Mouse (Mus musculus): ENCODE measurements around the gene Zfp185. TPM values are rescaled to one million over a fixed set of nuclear protein-coding genes. Genes with fewer than 3 reads are reported as not detected.

The Zfp185 gene
- total RNA-seq (2021) = 1 to 10 TPM in 1 of 2 experiments, under 1 TPM in 1; 0.83 to 1.6 TPM
- long read RNA-seq, experiment 1 = 0 reads
- long read RNA-seq, experiment 2, partial matches to known transcripts = 0 of 1 reads
- long read RNA-seq, experiment 2, other reads (novel, unspliced or antisense) = 1 of 1 reads

GRCm38 (mm10) chrX:72986841-72987519 lies at the start of gene Zfp185:
Gene Zfp185, plus strand, starts transcription at chrX:72987339.
- no peak for DNase-seq (ENCODE audit: low spot score in 2 of 2)

- no peak for DNase-seq (ENCODE audit: low spot score in 2 of 2)
Measured at GRCm38 (mm10) chrX:72953464-72953863, 33.7 kb upstream of the Zfp185 start.

GRCm38 (mm10) chrX:72956486-72956885 lies 30.7 kb upstream of the Zfp185 start:
- DNase-seq (ENCODE audit: low spot score in 2 of 2) = no peak

- peak in 1 of 2 experiments; percentile 14 for DNase-seq (ENCODE audit: low spot score in 2 of 2)
Measured at GRCm38 (mm10) chrX:72960431-72960830, 26.7 kb upstream of the Zfp185 start.

- DNase-seq (ENCODE audit: low spot score in 2 of 2) = no peak
Measured at GRCm38 (mm10) chrX:72961511-72961910, 25.6 kb upstream of the Zfp185 start.

- no peak for DNase-seq (ENCODE audit: low spot score in 2 of 2)
Measured at GRCm38 (mm10) chrX:72962743-72963142, 24.4 kb upstream of the Zfp185 start.

GRCm38 (mm10) chrX:72982831-72983230 lies 4.3 kb upstream of the Zfp185 start:
- DNase-seq (ENCODE audit: low spot score in 2 of 2) = no peak

- DNase-seq (ENCODE audit: low spot score in 2 of 2) = no peak
Measured at GRCm38 (mm10) chrX:72985607-72986006, 1.5 kb upstream of the Zfp185 start.

GRCm38 (mm10) chrX:72987520-72987905 lies 374 bp downstream of the Zfp185 start:
- no peak for DNase-seq (ENCODE audit: low spot score in 2 of 2)

- DNase-seq (ENCODE audit: low spot score in 2 of 2) = no peak
Measured at GRCm38 (mm10) chrX:72988431-72988830, 1.3 kb downstream of the Zfp185 start.

- DNase-seq (ENCODE audit: low spot score in 2 of 2) = no peak
Measured at GRCm38 (mm10) chrX:72990581-72990980, 3.4 kb downstream of the Zfp185 start.

GRCm38 (mm10) chrX:72992291-72992919 lies 5.3 kb downstream of the Zfp185 start:
- no peak for DNase-seq (ENCODE audit: low spot score in 2 of 2)

GRCm38 (mm10) chrX:72995542-72995941 lies 8.4 kb downstream of the Zfp185 start:
- DNase-seq (ENCODE audit: low spot score in 2 of 2) = no peak

- DNase-seq (ENCODE audit: low spot score in 2 of 2) = no peak
Measured at GRCm38 (mm10) chrX:73003110-73003509, 16.0 kb downstream of the Zfp185 start.

- DNase-seq (ENCODE audit: low spot score in 2 of 2) = no peak
Measured at GRCm38 (mm10) chrX:73005678-73006077, 18.5 kb downstream of the Zfp185 start.

GRCm38 (mm10) chrX:73007597-73008479 lies 20.7 kb downstream of the Zfp185 start:
- DNase-seq (ENCODE audit: low spot score in 2 of 2) = peak; percentile 91 to 95

GRCm38 (mm10) chrX:73012846-73013245 lies 25.7 kb downstream of the Zfp185 start:
- DNase-seq (ENCODE audit: low spot score in 2 of 2) = no peak

- no peak for DNase-seq (ENCODE audit: low spot score in 2 of 2)
Measured at GRCm38 (mm10) chrX:73037003-73037402, 49.9 kb downstream of the Zfp185 start, which contains the start of gene Pnma5. Gene Pnma5, minus strand, starts transcription at chrX:73037103.

- no peak for DNase-seq (ENCODE audit: low spot score in 2 of 2)
Measured at GRCm38 (mm10) chrX:73038831-73039230, 51.7 kb downstream of the Zfp185 start.

- no peak for DNase-seq (ENCODE audit: low spot score in 2 of 2)
Measured at GRCm38 (mm10) chrX:73039666-73040065, 52.5 kb downstream of the Zfp185 start.

- peak; percentile 95 to 96 for DNase-seq (ENCODE audit: low spot score in 2 of 2)
Measured at GRCm38 (mm10) chrX:73053860-73054563, 66.9 kb downstream of the Zfp185 start.
